Mouse (Mus musculus) ES-Bruce4 (cell line): ENCODE measurements around the gene Gpx4.

ENCODE experiments used
- CTCF ChIP-seq: IDR thresholded peaks from one replicate; pipeline ENCODE4 v1.8.1; 2011; ENCODE audit warnings: low read depth, low read length
- POLR2A ChIP-seq: IDR thresholded peaks from one replicate; pipeline ENCODE4 v1.8.1; 2011; ENCODE audit warnings: low read length; ENCODE audit not compliant: insufficient read depth

DNA sequence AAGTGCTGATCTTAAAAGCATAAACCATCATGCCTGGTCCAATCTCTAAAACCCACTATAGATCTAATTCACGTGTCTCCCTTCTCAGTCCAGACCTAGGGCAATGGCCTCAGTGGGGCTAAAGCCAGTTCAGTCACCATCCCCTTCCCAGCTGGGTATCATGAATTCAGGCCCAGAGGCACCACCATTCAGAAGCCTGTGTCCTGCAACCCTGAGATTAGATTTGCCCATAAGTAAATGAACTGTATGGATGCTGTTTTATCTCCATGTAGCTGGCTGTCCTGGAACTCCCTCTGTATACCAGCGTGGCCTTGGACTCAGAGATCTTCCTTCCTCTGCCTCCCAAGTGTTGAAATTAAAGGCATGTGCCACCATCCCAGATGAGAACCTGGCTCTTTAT is 56.1 kb downstream of the Gpx4 start:
- TF ChIP-seq CTCF (no peak), POLR2A (no peak)
